Mouse (Mus musculus) testis, adult 2 months (tissue): ENCODE measurements around the gene Gm5485.

Experiments
- CTCF ChIP-seq: fragments of 200-500 bp; IDR thresholded peaks from 2 replicates; pipeline ENCODE4 v1.5.1; 2012; ENCODE audit warnings: low read depth, mild to moderate bottlenecking, inconsistent platforms, low read length, moderate library complexity; ENCODE audit not compliant: control insufficient read depth, insufficient read depth, insufficient replicate concordance
- POLR2A ChIP-seq: fragments of 200-500 bp; IDR thresholded peaks from 2 replicates; pipeline ENCODE4 v1.6.1; 2012; ENCODE audit warnings: low read depth, mild to moderate bottlenecking, inconsistent platforms, low read length, moderate library complexity; ENCODE audit not compliant: control insufficient read depth

DNA sequence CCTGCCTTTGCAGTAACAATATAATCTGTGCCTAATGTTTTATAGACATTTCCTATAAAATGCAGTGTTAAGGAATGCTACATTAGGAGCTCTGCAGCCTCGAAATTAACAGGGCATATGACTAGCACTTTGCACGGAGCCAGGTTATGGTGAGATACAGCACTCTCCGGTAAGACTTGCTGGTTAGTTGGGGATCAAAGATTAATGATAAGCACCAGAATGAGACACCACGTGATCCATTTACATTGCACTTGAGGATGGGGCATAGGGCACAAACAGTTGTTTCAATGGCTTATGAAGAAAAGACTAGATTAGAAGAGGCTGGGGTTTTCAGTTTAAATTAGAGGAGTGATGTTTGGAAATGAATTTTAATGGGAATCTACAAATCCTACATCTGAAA lies 9.3 kb downstream of the Gm5485 start:
- TF ChIP-seq CTCF (no peak), POLR2A (no peak)
